Comparison of ENCODE assay signal across 8 mouse cellular contexts in genomic region chr2:152368532-152369140, GRCm38 (mm10). TPM values are rescaled to one million over a fixed set of nuclear protein-coding genes. Genes with fewer than 3 reads are reported as not detected.
DNase-seq lines count a peak whose midpoint lies in the region; ATAC-seq and TF ChIP-seq lines count a peak whose summit lies in the region.

No protein-coding gene starts in this region.

- TF ChIP-seq CTCF in brain, embryonic 14.5 days (IDR thresholded peaks at IDR 0.05; ENCODE audit: borderline replicate concordance, extremely low read depth, insufficient read depth, insufficient read length): peak; percentile 86
- TF ChIP-seq CTCF in liver, postnatal 0 days (IDR thresholded peaks at IDR 0.05; ENCODE audit: low read depth): peak; percentile 94

- H3K27me3 ChIP-seq in forebrain, embryonic 10.5 days (ENCODE audit: poor library complexity, severe bottlenecking): peaks cover 14% of the 10 kb centered on the region
- no peaks in the 10 kb centered on the region for H3K27me3 ChIP-seq in hindbrain, embryonic 16.5 days (replicated peaks; ENCODE audit: control insufficient read depth, insufficient read depth, low read length)
- H3K27me3 ChIP-seq in liver, postnatal 0 days (ENCODE audit: insufficient read depth, low read length): no peaks in the 10 kb centered on the region
- no peaks in the 10 kb centered on the region for H3K27me3 ChIP-seq in neural tube, embryonic 14.5 days (ENCODE audit: control insufficient read depth, insufficient read depth, low read length)

- H3K36me3 ChIP-seq in forebrain, embryonic 10.5 days (replicated peaks): no peaks in the 10 kb centered on the region
- no peaks in the 10 kb centered on the region for H3K36me3 ChIP-seq in hindbrain, embryonic 16.5 days (ENCODE audit: control insufficient read depth, insufficient read depth, low read length)
- no peaks in the 10 kb centered on the region for H3K36me3 ChIP-seq in liver, postnatal 0 days (replicated peaks; ENCODE audit: insufficient read depth, low read length)
- no peaks in the 10 kb centered on the region for H3K36me3 ChIP-seq in neural tube, embryonic 14.5 days (ENCODE audit: control insufficient read depth, insufficient read depth, low read length)

- peak; percentile 48; the same call in 1 of the 2 replicates for ATAC-seq in hindbrain, embryonic 16.5 days
- no peak for ATAC-seq in liver, postnatal 0 days
- ATAC-seq in neural tube, embryonic 14.5 days (ENCODE audit: low read depth): peak; percentile 56; the same call in 1 of the 2 replicates

- H3K4me3 ChIP-seq in forebrain, embryonic 10.5 days: no peak overlapping the region; the same call in 1 of the 2 replicates
- no peak overlapping the region for H3K4me3 ChIP-seq in hindbrain, embryonic 16.5 days (ENCODE audit: low read length)
- no peak overlapping the region for H3K4me3 ChIP-seq in liver, postnatal 0 days (ENCODE audit: low read depth, low read length)
- no peak overlapping the region for H3K4me3 ChIP-seq in neural tube, embryonic 14.5 days (ENCODE audit: low read depth, low read length)

- H3K27ac ChIP-seq in forebrain, embryonic 10.5 days: no peak overlapping the region
- H3K27ac ChIP-seq in hindbrain, embryonic 16.5 days (ENCODE audit: low read depth, low read length): no peak overlapping the region
- no peak overlapping the region for H3K27ac ChIP-seq in liver, postnatal 0 days (ENCODE audit: low read depth)
- no peak overlapping the region for H3K27ac ChIP-seq in neural tube, embryonic 14.5 days (ENCODE audit: low read depth, low read length)

- peak; percentile 14 to 42 for DNase-seq in right cerebral cortex, adult 2 months (ENCODE audit: low spot score in 2 of 2)
- DNase-seq in right cerebral cortex, postnatal 25 days: no peak
- DNase-seq in brain, embryonic 14.5 days (ENCODE audit: low read depth): peak; percentile 87
- peak; percentile 73 for DNase-seq in forebrain, embryonic 10.5 days (ENCODE audit: extremely low spot score, low spot score)
- DNase-seq in liver, postnatal 0 days: peak; percentile 69
- DNase-seq in yolk sac, embryonic 10.5 days (ENCODE audit: low spot score): peak; percentile 27

- H3K4me2 ChIP-seq in hindbrain, embryonic 16.5 days (ENCODE audit: low read length): 0 out of 2 replicates have a peak overlapping the region, but pooled peaks have one; percentile 17
- H3K4me2 ChIP-seq in liver, postnatal 0 days (ENCODE audit: low read depth, low read length): no peak overlapping the region
- no peak overlapping the region for H3K4me2 ChIP-seq in neural tube, embryonic 14.5 days (ENCODE audit: low read depth, low read length)

- no peak overlapping the region for H3K9ac ChIP-seq in hindbrain, embryonic 16.5 days (ENCODE audit: low read depth, low read length)
- H3K9ac ChIP-seq in liver, postnatal 0 days (replicated peaks): no peak overlapping the region
- no peak overlapping the region for H3K9ac ChIP-seq in neural tube, embryonic 14.5 days (replicated peaks; ENCODE audit: low read depth, low read length)

- peaks cover 14% of the 10 kb centered on the region for H3K4me1 ChIP-seq in forebrain, embryonic 10.5 days
- peaks cover 3% of the 10 kb centered on the region; the same call in 1 of the 2 replicates for H3K4me1 ChIP-seq in hindbrain, embryonic 16.5 days (ENCODE audit: control insufficient read depth, insufficient read depth, low read depth, low read length)
- peaks cover 1% of the 10 kb centered on the region; the same call in 1 of the 2 replicates for H3K4me1 ChIP-seq in liver, postnatal 0 days (ENCODE audit: insufficient read depth)
- H3K4me1 ChIP-seq in neural tube, embryonic 14.5 days (ENCODE audit: control insufficient read depth, insufficient read depth, low read length): 0 out of 2 replicates have a peak, but pooled peaks cover 3% of the 10 kb centered on the region

- WGBS in forebrain, embryonic 10.5 days: 30% methylated on average over 14 of the region's 14 CpGs
- 30% methylated on average over 14 of the region's 14 CpGs for WGBS in hindbrain, embryonic 16.5 days
- WGBS in liver, postnatal 0 days (ENCODE audit: insufficient replicate concordance): 26% methylated on average over 14 of the region's 14 CpGs
- 30% methylated on average over 14 of the region's 14 CpGs for WGBS in neural tube, embryonic 14.5 days

- no peak for TF ChIP-seq EP300 in liver, postnatal 0 days (IDR thresholded peaks at IDR 0.05; ENCODE audit: low read depth)

- no peaks in the 10 kb centered on the region for H3K9me3 ChIP-seq in forebrain, embryonic 10.5 days
- no peaks in the 10 kb centered on the region for H3K9me3 ChIP-seq in hindbrain, embryonic 16.5 days (ENCODE audit: control insufficient read depth, low read length)
- no peaks in the 10 kb centered on the region for H3K9me3 ChIP-seq in liver, postnatal 0 days (ENCODE audit: low read length)
- H3K9me3 ChIP-seq in neural tube, embryonic 14.5 days (ENCODE audit: control insufficient read depth, low read length): no peaks in the 10 kb centered on the region

- no peak for TF ChIP-seq POLR2A in brain, embryonic 14.5 days (IDR thresholded peaks at IDR 0.05; ENCODE audit: borderline replicate concordance, extremely low read depth, insufficient read depth, insufficient read length, poor library complexity, severe bottlenecking)

RNA-seq across cellular contexts. Expression of gene Nrsn2, which starts 7.8 kb away (rescaled TPM):
- 25.8 and 33.1 TPM in 2 replicates for polyA plus RNA-seq in brain, embryonic 14.5 days (2012; rRNA removed)
- 1.1 and 2.4 TPM in 2 replicates for polyA plus RNA-seq in forebrain, embryonic 10.5 days (2016; fragmentation: Nextera tagmentation; extraction: Ambion mirVana)
- 72.0 and 74.0 TPM in 2 replicates for polyA plus RNA-seq in hindbrain, embryonic 16.5 days (2015; fragmentation: Nextera tagmentation; extraction: Ambion mirVana)
- not detected in 2 replicates for polyA plus RNA-seq in liver, postnatal 0 days (2015; fragmentation: Nextera tagmentation; extraction: Ambion mirVana)
- 42.9 and 54.4 TPM in 2 replicates for polyA plus RNA-seq in neural tube, embryonic 14.5 days (2014; fragmentation: Nextera tagmentation; extraction: Ambion mirVana)

RNA-seq across cellular contexts. Expression of gene Trib3, which starts 24.8 kb away (rescaled TPM):
- polyA plus RNA-seq in brain, embryonic 14.5 days (2012; rRNA removed): 0.62 and 0.70 TPM in 2 replicates
- polyA plus RNA-seq in forebrain, embryonic 10.5 days (2016; fragmentation: Nextera tagmentation; extraction: Ambion mirVana): 2.3 and 3.1 TPM in 2 replicates
- 2.1 and 2.2 TPM in 2 replicates for polyA plus RNA-seq in hindbrain, embryonic 16.5 days (2015; fragmentation: Nextera tagmentation; extraction: Ambion mirVana)
- polyA plus RNA-seq in liver, postnatal 0 days (2015; fragmentation: Nextera tagmentation; extraction: Ambion mirVana): 4.1 and 5.5 TPM in 2 replicates
- 1.1 and 1.6 TPM in 2 replicates for polyA plus RNA-seq in neural tube, embryonic 14.5 days (2014; fragmentation: Nextera tagmentation; extraction: Ambion mirVana)

RNA-seq across cellular contexts. Expression of gene Sox12, which starts 29.2 kb away (rescaled TPM):
- polyA plus RNA-seq in brain, embryonic 14.5 days (2012; rRNA removed): 87.0 and 105 TPM in 2 replicates
- polyA plus RNA-seq in forebrain, embryonic 10.5 days (2016; fragmentation: Nextera tagmentation; extraction: Ambion mirVana): 9.3 and 9.5 TPM in 2 replicates
- 10.5 and 11.8 TPM in 2 replicates for polyA plus RNA-seq in hindbrain, embryonic 16.5 days (2015; fragmentation: Nextera tagmentation; extraction: Ambion mirVana)
- 1.2 and 1.3 TPM in 2 replicates for polyA plus RNA-seq in liver, postnatal 0 days (2015; fragmentation: Nextera tagmentation; extraction: Ambion mirVana)
- polyA plus RNA-seq in neural tube, embryonic 14.5 days (2014; fragmentation: Nextera tagmentation; extraction: Ambion mirVana): 19.2 and 19.7 TPM in 2 replicates

RNA-seq across cellular contexts. Expression of gene Rbck1, which starts 36.2 kb away (rescaled TPM):
- 246 and 256 TPM in 2 replicates for polyA plus RNA-seq in brain, embryonic 14.5 days (2012; rRNA removed)
- polyA plus RNA-seq in forebrain, embryonic 10.5 days (2016; fragmentation: Nextera tagmentation; extraction: Ambion mirVana): 98.1 and 98.2 TPM in 2 replicates
- polyA plus RNA-seq in hindbrain, embryonic 16.5 days (2015; fragmentation: Nextera tagmentation; extraction: Ambion mirVana): 92.1 and 100 TPM in 2 replicates
- 30.2 and 31.0 TPM in 2 replicates for polyA plus RNA-seq in liver, postnatal 0 days (2015; fragmentation: Nextera tagmentation; extraction: Ambion mirVana)
- polyA plus RNA-seq in neural tube, embryonic 14.5 days (2014; fragmentation: Nextera tagmentation; extraction: Ambion mirVana): 98.5 and 107 TPM in 2 replicates

RNA-seq across cellular contexts. Expression of gene Zcchc3, which starts 46.2 kb away (rescaled TPM):
- polyA plus RNA-seq in brain, embryonic 14.5 days (2012; rRNA removed): 18.1 and 19.9 TPM in 2 replicates
- polyA plus RNA-seq in forebrain, embryonic 10.5 days (2016; fragmentation: Nextera tagmentation; extraction: Ambion mirVana): 46.5 and 50.0 TPM in 2 replicates
- 12.5 and 13.8 TPM in 2 replicates for polyA plus RNA-seq in hindbrain, embryonic 16.5 days (2015; fragmentation: Nextera tagmentation; extraction: Ambion mirVana)
- 6.4 and 7.4 TPM in 2 replicates for polyA plus RNA-seq in liver, postnatal 0 days (2015; fragmentation: Nextera tagmentation; extraction: Ambion mirVana)
- 14.5 and 18.0 TPM in 2 replicates for polyA plus RNA-seq in neural tube, embryonic 14.5 days (2014; fragmentation: Nextera tagmentation; extraction: Ambion mirVana)
